Mouse (Mus musculus) mesoderm, embryonic 11.5 days (tissue): ENCODE measurements around the gene Gm28308.

Source experiments
- DNase-seq: peaks from one replicate; pipeline ENCODE4 v3.0.0-alpha.2; 2012; ENCODE audit warnings: low read depth, low spot score

The Gm28308 gene

DNA sequence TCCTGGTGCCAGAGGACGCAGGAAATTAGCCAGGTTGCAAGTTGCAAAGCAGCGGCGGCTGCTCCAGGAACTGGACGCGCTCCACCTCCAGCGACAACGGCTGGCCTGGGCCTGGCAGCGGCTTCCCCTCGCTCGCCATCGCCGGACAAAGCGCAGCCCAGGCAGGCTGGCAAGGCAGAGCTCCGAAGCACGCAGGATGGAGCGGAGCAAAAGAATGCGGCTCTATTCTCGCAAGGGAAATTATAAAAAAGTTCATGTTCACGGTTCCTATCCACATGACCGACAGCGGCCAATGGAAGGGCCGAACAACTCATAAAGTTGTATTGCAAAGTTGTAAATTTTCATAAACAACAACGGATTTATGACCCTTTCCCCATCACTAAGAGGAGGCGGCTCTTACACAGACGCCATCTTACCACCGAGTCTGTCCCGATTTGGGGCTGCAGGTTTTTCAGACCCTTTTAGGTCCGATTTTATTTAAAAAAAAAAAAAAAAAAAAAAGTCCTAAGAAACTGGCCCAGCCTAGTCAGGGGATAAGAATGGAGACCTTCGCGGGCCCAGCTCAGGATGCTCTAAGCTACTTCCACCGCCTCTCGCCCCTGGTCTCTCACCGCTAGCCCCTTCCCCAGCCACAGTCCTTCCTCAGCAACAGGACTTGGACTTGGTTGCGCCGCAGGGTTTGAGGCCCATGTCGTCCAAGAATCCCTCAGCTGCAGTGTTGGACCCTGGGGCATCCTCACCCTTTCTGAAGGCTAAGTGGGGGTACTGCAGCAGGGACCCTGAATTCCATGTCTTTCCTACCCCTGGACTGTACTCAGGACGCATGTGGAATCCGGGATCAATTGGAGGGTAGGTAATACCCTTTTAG is at the start of gene Gm28308, which contains the start of gene Hoxa3:
Gene Gm28308 (minus strand): TSS at position 221 of the 868 bp plus-strand sequence.
Gene Hoxa3 (minus strand): TSS at position 218 of the 868 bp plus-strand sequence.
- DNase-seq = peak; percentile 92

DNA sequence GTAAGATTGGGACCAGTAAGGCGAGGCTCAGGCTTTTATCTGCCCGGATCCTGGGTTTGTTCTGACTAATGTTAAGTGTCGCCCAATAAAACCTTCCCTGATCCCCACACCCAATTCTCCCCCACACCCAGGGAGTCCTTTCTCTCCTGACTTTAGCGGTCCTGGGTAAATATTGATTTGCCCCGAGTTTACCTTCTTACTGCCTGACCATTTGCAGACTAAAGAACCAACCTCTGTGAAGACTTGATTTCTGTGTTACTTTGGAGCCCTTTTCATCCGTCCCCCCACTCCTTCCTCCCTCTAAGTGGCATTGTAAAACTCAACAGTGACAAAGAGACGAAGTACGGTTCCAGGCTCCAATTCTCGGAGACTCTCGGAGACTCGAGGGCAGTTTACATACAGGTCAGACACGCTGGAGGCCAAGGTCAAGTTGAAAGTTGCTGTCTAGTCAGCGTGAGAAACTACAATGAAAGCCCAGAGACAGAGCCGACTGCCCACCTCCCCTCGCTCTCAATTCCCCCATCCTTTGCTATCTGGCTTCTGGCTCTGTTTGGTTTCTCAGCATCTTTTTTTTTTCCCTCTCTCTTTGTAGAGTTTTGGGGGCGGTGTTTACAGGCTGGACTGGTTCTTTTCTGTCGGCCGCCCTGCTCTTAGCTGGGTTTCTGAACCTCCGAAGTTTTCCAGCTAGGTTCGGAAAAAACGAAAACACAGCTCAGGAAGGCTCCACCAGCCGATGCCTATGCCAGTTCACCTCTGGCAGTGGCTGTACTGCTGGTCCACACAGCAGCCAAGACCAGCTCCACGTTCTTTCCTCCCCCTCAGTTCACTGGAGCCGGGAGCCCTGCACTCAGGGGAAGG is 49.6 kb upstream of the Gm28308 start:
- DNase-seq = no peak

DNA sequence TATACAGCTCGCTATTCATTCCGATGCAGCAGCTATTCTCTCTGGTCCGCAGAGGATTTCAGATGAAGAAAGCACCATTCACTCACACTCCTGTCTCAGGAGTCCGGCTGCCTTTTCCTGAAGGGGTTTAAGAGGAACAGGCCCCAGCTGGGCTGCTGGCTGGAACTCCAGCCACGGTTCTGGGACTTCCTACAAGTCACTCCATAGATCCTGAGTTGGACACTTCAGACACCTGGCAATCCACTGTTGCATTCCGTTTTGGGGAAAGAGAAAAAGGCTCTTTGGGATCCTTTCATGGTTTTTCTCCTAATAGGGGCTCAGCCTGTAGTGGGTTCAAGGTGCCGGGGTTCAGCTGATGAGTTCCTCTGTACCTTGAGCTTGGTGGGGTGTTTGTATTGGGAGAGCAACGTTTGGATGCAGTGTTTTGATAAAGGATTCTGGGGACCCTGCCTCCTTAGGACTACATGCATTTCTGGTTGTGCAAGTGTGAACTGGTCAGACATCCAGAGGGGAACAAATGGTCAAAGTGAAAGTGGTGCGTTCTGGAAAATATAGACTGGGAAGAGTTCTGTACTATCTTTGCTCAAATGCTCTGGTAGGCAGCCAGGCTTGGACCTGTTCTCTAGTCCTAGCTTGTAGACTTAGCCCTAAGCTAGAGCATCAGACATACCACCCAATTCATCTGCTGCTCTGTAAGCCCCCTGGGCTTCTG is 48.8 kb upstream of the Gm28308 start:
- DNase-seq = no peak

DNA sequence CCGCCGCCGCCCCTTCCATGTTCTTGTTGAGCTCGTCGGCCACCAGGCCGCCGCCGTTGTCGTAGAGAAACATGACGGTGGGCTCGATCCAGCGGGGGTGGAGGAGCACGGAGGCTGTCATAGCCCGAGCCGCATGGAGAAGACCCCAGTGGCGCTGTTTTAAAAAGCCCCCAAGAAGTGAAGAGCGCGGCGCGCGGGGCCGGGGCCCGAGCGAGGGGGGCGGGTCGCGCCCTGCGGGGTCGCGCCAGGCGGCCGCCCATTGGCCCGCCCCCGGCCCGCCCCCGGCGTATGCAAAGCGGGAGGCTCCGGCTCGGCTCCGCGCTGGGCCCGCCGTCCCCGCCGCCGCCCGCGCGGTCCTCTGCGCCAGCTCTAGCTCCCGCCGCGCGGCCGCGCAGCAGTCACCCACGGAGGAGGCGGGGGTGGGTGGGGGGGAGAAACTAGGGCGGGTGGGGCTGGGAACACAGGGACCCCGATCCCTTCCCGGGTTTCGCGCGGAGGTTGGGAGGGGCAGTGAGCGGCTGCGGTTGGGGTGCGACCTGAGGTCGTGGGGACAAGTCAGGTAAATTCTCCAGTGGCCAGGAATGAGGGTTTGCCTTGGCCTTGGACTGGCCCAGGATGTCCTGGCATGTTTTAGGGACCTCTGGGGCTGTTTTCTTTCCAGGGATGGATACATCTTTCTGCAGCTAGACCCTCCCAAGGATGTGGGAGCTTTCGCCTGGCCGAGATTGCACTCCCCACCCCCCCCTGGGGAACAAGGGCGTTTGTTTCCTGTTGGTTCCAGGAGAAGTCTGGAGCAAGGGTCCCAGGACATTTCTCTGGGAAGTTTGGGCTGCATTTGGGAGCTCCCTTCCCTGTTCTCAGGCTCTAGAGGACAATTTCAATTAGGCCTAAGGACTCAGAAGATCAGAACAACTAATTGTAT is 47.8 kb upstream of the Gm28308 start, which contains the start of gene Hoxa13:
Gene Hoxa13 (minus strand): TSS at position 227 of the 922 bp plus-strand sequence.
- DNase-seq = no peak

DNA sequence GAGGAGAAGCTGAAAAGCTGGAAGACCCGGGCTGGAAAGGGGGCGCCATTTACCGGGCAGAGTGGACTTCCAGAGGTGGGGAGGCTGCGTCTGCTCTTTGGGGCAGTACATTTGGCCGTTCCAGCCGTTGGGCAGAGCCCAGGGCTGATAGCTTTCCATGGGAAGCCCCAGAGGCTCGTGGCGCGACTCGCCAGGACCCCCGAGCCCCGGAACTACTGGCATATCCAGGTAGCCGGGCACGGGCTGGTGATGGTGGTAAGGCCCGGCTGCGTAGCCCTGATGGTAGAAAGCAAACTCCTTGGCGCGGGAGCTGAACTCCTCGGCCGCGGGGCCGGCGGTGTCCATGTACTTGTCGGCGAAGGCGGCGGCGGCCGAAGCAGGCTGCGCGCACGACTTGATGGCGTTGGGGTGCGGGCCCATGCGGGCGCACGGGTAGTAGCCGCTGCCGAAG is 46.7 kb upstream of the Gm28308 start:
- DNase-seq = no peak

DNA sequence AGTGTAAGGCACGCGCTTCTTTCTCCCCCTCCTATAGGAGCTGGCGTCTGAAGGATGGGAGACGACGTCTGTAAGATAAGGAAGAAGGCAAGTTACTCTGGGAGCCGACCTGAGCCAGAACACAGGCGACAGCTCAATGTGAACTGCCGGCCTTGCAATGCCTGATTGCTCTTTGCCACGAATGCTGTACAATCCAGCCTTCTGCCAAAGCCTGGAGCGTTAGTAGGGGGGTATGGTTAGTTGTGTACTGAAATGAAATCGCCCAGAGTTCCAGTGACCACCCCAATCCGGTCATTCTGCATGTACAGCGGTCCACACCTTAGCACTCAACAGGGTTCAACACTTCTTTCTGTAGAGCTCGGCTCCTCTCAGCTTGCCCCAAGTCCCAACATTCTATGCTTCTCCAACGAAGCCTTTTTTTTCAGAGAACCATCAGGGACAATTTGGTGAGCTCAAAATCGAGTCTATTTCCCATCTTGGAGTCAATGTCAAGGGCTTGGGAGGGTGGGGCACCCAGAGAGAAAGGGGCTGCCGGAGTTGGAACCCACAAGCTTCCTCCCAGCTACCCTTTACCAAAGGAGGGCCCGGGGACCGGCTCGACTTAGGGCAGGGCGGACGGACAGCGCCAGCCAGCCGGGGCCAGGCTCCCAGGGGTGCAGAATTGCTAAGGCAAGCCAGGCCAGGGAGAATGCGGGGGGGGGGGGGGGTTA is 46.1 kb upstream of the Gm28308 start:
- no peak for DNase-seq

DNA sequence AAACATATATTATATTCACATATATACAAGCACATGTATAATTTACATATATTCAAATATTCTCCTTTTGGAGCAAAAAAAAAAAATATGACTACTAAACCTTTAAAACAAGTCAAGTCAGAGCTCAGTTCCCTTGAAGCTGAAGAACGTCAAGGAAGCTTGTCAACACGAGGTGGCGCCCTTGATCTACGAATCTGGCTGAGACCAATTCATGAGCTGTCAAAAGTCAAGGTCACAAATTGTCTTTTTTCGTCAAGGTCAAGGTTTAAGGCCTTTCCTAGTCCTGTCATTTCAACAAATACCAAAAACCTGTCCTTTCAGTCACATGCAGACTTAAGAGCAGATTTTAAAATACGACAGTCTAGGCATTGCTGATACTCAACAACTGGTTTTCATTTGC is 43.8 kb upstream of the Gm28308 start:
- peak; percentile 88 for DNase-seq

DNA sequence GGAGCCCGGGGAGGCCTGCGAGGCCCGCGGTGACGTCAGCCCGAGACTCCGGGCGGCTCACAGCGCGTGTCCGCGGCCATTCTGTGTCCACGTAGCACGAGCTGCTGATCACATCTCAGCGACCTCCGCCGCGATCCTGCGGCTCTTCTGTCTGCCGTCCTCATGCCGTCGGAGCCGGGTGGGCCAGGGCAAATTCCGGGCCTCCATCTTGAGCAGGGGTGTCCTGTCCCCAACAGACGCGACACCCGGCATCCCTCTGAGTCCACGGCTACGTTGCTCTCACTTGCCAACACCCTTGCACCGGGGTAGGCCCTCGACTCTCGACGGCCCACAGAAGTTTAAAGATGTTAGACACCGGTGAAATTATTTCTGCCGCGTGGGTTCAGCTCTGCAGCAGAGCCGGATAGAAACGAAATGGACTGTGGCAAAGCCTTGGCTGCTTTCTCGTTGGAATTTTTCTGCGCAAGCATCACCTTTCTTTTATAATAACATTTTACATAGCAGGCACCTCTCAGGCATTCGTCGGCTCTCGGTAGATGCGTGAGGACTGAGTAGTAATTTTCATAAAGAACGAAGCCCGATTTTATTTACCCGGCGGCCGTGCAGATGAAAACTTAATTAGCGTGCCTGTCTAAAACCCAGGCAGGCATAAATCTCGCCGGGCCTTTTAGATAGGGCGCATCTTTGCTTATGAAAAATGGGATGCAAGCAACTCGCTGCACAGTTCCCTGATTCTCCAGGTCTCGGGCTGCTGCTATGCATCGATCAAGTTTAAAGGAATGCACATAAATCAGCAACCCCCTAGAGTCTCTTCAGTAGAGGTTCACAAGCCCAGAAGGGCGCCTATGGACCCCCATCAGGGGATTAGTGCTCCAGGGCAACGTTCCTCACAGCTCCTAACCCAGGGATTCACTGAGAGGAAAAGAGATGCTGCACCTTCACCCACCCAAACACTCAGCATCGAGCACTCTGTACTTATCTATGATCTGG is 40.7 kb upstream of the Gm28308 start:
- no peak for DNase-seq

DNA sequence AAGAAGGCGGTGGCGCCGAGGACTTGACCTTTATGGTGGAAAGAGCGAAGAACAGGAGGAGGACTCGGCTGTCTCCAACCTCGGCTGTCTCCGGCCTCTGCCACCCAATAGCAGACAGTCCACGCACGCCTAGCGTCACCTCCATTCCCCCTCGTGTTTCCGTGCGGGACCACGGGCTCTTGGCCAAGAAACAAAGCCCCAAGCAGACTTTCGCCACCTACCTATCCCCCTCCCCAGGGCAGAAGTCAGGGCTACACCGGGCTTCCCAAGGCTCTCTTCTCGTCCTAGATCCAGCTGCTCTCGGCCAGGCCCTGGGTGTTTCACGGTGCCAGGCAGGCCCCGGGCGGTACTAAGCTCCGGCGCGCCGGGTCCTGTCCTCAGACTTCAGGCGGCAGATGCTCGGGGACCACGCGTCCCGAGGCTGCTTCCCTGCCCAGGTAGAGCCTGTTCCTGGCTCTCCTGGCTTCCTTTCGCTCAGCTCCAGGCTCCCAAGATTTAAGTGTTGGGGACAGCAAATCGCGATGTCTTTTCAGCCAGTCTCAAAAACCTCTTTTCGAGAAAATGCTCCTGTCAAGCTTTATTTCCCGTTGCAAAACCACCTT is 39.7 kb upstream of the Gm28308 start:
- no peak for DNase-seq

DNA sequence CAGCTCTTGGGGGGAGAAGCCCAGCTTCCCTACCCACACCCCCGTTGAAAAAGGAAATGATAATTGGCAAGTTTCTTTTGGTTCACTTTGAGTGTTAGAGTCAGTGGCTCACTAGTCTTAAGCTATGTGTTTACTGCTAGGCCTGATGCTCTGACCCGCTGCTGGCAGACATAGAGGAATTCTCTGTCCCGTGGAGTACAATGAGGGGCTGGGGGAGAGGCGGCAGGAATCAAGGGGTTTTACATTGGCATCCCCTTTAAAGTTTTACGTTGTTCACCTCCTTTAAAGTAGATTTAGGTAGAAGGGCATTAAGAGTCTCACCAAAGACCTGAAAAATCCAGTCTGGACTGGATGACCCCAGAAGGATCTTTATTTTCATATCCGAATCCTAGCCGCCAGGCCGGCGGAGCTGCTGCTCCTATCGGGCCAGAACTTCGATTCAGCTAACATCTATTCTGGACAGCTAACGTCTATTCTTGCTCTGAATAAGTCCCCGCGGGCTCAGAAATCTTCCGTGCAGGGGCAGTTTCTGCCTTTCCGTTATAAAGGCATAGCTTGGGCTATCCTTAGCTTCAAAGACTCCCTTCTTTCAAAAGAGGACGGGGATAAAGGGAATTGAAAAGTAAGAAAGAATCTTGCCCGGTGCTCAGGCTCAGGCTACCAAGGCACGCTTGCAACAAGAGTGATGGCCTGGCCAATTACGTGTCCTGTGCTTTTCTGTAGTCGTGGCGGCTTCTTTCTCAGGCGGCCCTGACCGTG is 39.1 kb upstream of the Gm28308 start:
- DNase-seq = no peak

DNA sequence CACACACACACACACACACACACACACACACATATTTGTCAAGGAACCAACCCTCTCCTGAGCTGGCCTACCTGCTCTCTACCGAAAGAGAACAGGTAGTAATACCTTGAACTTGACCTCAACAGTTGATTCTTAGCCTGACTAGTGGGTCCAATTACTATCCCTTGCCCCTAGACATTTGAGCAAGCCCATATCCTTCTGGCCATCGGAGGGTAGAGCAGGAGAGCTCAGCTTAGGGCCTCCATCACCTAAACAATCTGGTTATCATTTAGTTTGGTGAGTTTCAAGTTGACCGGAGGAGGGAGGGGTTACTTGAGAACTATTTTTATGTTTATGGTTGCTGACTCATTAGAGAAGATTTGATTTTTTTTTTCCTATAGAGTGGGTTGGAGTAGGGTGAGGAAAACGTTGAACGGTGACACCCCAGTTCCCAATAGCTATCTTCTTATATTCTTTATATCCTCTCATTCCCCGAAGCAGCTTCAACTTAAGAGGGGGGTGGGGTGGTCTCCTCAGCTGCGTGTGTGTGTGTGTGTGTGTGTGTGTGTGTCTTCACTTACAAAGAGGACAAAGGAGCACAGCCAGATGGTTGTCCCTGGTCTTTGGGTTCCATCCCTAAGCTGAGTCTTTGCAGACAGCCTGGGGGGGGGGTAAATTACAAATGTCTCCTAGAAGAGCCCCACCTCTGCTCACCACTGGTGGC is 38.2 kb upstream of the Gm28308 start:
- DNase-seq = no peak

DNA sequence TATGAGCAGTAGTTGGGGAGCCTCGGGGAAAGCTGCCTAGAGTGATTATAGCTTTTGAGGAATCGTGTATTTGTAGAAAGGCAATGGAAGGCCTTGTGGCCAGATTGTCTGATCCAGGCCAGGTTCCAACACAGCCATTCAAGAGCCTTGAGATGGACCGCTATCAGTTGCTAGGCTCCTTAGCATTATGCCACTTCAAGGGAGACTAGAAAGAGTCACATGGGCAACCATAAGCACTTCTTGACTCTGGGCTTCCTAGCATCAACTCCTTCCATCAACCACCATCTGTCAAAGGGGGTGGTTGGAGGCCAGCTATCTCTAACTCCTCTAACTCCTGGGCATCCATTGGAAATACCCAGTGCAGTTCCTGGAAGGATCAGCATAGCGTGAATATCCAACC is 36.7 kb upstream of the Gm28308 start:
- no peak for DNase-seq

DNA sequence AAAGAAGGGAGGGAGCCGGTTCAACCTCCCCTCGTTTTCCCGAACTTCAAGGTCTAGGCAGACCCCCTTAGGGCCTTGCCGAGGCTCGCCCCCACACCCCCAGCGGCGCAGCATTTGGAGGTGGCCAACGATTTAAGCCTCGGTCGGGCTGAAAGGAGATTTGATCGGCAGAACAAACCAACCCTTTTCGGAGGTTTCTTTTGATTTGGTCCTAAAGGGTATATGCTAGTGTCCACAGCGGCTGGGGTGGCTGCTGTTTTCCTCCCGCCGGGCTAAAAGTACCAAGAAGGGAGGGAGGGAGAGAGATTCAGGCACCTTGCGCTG is 36.2 kb upstream of the Gm28308 start:
- no peak for DNase-seq

DNA sequence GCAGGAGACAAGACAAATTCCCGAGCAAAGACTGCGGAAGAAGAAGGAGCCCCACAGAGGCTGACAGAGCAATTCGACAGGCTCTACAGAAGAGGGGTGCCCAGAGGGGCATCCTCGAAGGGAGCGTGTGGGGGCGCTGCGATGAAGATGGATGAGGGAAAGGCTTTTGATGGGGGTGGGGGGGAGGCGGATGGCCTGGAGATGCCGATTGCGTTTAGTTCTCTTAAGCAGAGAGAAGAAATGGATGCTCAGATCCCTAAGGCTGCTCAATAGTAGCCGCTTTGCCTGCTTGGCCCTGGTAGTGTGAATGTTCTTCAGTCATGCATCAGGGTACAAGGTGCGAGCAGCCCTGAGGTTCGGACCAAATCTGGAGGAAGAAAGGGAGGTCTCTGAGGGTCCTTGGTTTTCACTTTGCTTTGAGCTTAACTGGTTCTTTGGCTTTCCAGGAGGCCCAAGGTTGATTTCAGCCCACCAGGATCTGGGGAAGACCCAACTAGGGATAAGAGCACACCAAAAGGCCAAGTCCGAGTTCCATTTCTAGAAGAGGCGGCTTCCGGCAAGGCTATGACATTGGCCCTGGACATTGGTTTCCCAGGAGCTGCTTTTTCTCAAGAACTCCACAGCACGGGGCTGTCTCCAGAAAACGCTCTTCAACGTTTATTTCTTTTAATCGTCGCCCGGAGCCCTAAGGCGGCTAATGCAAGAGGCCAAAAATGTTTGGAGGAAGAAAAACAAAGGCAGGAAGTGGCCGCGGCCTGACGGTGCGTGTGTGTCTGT is 35.7 kb upstream of the Gm28308 start:
- DNase-seq = no peak

DNA sequence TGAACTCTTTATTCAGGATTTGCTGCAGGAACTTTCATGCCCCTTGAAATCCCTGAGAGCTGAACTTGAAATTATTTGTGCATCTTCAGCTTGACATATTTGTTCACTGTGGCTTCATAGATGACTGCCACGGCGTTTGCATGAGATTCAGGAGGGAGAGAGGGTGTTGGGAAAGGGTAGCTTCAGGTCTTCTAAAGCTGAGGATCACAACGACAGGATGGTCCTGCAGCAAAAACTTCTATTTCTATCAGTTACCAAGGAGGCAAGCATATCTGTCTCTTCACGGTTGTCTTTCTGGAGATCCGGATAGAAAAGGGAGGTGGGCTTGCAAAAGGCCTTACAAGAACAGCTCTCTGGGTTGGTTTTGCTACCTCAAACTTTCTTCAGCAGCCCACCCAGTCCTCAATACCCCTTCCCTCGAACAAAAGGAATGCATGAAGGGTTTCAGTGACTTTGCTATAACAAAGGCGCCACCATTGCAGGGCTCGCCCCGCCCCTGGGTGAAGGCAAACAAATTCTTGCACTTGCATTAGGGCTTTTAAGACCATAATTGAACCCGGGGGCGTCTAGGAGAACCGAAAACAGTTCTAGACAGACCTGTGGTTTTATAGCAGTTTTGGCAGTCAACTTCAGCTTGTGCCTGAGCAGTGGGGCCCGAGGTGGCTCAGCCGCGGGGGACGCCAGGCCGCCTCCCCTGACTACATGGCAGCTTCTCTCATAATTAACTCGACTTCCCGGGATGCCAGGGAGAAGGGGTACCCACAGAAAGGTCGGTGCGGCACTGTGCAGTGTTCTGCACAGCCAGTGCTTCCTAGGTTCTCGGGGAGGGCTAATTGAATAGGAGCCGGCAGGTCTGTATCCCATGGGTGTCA is 34.9 kb upstream of the Gm28308 start:
- no peak for DNase-seq
